Mouse (Mus musculus): ENCODE measurements around the gene Ormdl3.
A peak's percentile ranks its signal among the peaks of the same experiment; 100 is the strongest.

DNA sequence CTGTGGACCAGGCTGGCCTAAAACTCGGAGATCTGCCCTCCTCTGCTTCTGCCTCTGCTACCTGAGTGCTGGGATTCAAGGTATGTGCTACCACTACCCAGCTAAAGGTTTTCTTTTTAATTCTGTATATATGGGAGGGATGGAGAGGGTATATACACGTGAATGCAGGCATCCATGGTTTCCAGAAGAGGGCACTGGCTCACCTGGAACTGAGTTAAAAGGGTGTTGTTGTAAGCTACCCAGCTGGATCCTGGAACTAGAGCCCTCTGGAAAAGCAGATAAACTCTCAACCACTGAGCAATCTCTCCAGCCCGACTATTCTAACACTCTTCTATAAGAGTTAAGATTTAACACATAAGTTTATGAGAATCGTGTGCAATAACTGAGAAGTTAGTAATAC, 37.8 kb downstream of the Ormdl3 start:
- TF ChIP-seq CTCF (conservative IDR thresholded peaks at IDR 0.05; ENCODE audit: insufficient read depth, insufficient read length, low read depth, low read length) (peak; percentile 27; the same call in 1 of the 2 replicates), POLR2A (IDR thresholded peaks at IDR 0.05; ENCODE audit: low read depth, low read length) (no peak)
